Mouse (Mus musculus) kidney, embryonic 16.5 days (tissue): ENCODE measurements around the gene Spata31d1c. TPM values are rescaled to one million over a fixed set of nuclear protein-coding genes. Genes with fewer than 3 reads are reported as not detected.

Source experiments
- ATAC-seq: fragments of 200-750 bp; cut with Nextera tagmentation; 2 replicates; pipeline ENCODE4 v1.8.0; 2017; ENCODE audit warnings: moderate TSS enrichment; ENCODE audit not compliant: low FRiP score, low TSS enrichment
- H3K27ac ChIP-seq: fragments of 300-500 bp; sonication (generic); 2 replicates; pipeline ENCODE4 v1.5.1; 2014; ENCODE audit warnings: low read length
- H3K27me3 ChIP-seq: fragments of 300-500 bp; sonication (generic); 2 replicates; pipeline ENCODE4 v1.6.1; 2014; ENCODE audit warnings: low read length, control low read depth, mixed read lengths; ENCODE audit not compliant: insufficient read depth
- H3K36me3 ChIP-seq: fragments of 300-500 bp; sonication (generic); 2 replicates; pipeline ENCODE4 v1.6.1; 2014; ENCODE audit warnings: low read length, control low read depth, mixed read lengths; ENCODE audit not compliant: insufficient read depth
- H3K4me1 ChIP-seq: fragments of 300-500 bp; sonication (generic); 2 replicates; pipeline ENCODE4 v1.6.1; 2014; ENCODE audit warnings: low read length, control low read depth, mixed read lengths; ENCODE audit not compliant: insufficient read depth
- H3K4me2 ChIP-seq: fragments of 300-500 bp; sonication (generic); replicated peaks from 2 replicates; pipeline ENCODE4 v1.6.1; 2014; ENCODE audit warnings: low read depth, low read length
- H3K4me3 ChIP-seq: fragments of 300-500 bp; sonication (generic); 2 replicates; pipeline ENCODE4 v1.5.1; 2014; ENCODE audit warnings: mild to moderate bottlenecking, low read length
- H3K9ac ChIP-seq: fragments of 300-500 bp; sonication (generic); replicated peaks from 2 replicates; pipeline ENCODE4 v1.6.1; 2014; ENCODE audit warnings: low read length
- H3K9me3 ChIP-seq: fragments of 300-500 bp; sonication (generic); 2 replicates; pipeline ENCODE4 v1.6.1; 2016; ENCODE audit warnings: low read length, control low read depth
- WGBS: fragments of 180-500 bp; shearing (Covaris S2); extraction: QIAGEN DNeasy Blood & Tissue Kit; methylation state at CpG from one replicate; pipeline ENCODE4 v1.1.7; 2014; 5-methylcytosine and 5-hydroxymethylcytosine counted together
- polyA plus RNA-seq: library from polyadenylated mRNA; unstranded; fragments of >200 nt; fragmentation: Nextera tagmentation; extraction: Ambion mirVana; gene quantifications from 2 replicates; pipeline ENCODE4 v1.2.1, GENCODE M21; 2015

The Spata31d1c gene
- polyA plus RNA-seq: not detected in 2 replicates

- H3K4me1 ChIP-seq: no peaks in the 10 kb centered on the region
- ATAC-seq: no peak
- H3K36me3 ChIP-seq: no peaks in the 10 kb centered on the region
- no peaks in the 10 kb centered on the region for H3K9me3 ChIP-seq
- no peak within 1 kb of the TSS for H3K4me2 ChIP-seq
- H3K9ac ChIP-seq: no peak within 1 kb of the TSS
- no peak within 1 kb of the TSS for H3K4me3 ChIP-seq
- H3K27ac ChIP-seq: no peak within 1 kb of the TSS
- no peaks in the 10 kb centered on the region for H3K27me3 ChIP-seq
Observed at GRCm38 (mm10) chr13:65032758-65033157, at the start of gene Spata31d1c. TSS of gene Spata31d1c (plus strand) at chr13:65033058.

GRCm38 (mm10) chr13:64988828-64989227 lies 44.0 kb upstream of the Spata31d1c start:
- Histone ChIP-seq H3K9ac (no peak overlapping the region), H3K4me2 (no peak overlapping the region), H3K4me3 (no peak overlapping the region), H3K9me3 (no peaks in the 10 kb centered on the region), H3K27ac (no peak overlapping the region), H3K4me1 (no peaks in the 10 kb centered on the region), H3K36me3 (no peaks in the 10 kb centered on the region), H3K27me3 (no peaks in the 10 kb centered on the region)
- no peak for ATAC-seq

- Histone ChIP-seq H3K4me1 (no peaks in the 10 kb centered on the region), H3K9ac (no peak overlapping the region), H3K9me3 (no peaks in the 10 kb centered on the region), H3K27me3 (no peaks in the 10 kb centered on the region), H3K36me3 (no peaks in the 10 kb centered on the region), H3K4me2 (no peak overlapping the region), H3K27ac (no peak overlapping the region), H3K4me3 (no peak overlapping the region)
- ATAC-seq: no peak
Observed at GRCm38 (mm10) chr13:65005414-65005813, 27.4 kb upstream of the Spata31d1c start.

GRCm38 (mm10) chr13:65006760-65007159 lies 26.1 kb upstream of the Spata31d1c start:
- H3K27me3 ChIP-seq: no peaks in the 10 kb centered on the region
- no peaks in the 10 kb centered on the region for H3K9me3 ChIP-seq
- no peak for ATAC-seq
- WGBS: 96% methylated on average over 1 of the region's 1 CpGs
- H3K36me3 ChIP-seq: no peaks in the 10 kb centered on the region
- H3K9ac ChIP-seq: no peak overlapping the region
- H3K27ac ChIP-seq: no peak overlapping the region
- no peaks in the 10 kb centered on the region for H3K4me1 ChIP-seq
- H3K4me2 ChIP-seq: no peak overlapping the region
- H3K4me3 ChIP-seq: no peak overlapping the region

- no peaks in the 10 kb centered on the region for H3K27me3 ChIP-seq
- no peak overlapping the region for H3K27ac ChIP-seq
- H3K9ac ChIP-seq: no peak overlapping the region
- H3K4me2 ChIP-seq: no peak overlapping the region
- no peaks in the 10 kb centered on the region for H3K9me3 ChIP-seq
- WGBS: 50% methylated on average over 1 of the region's 1 CpGs
- no peaks in the 10 kb centered on the region for H3K36me3 ChIP-seq
- no peak overlapping the region for H3K4me3 ChIP-seq
- no peaks in the 10 kb centered on the region for H3K4me1 ChIP-seq
- ATAC-seq: no peak
Observed at GRCm38 (mm10) chr13:65007971-65008370, 24.9 kb upstream of the Spata31d1c start.

- Histone ChIP-seq H3K36me3 (no peaks in the 10 kb centered on the region), H3K27ac (no peak overlapping the region), H3K9ac (no peak overlapping the region), H3K9me3 (no peaks in the 10 kb centered on the region), H3K27me3 (no peaks in the 10 kb centered on the region), H3K4me1 (no peaks in the 10 kb centered on the region), H3K4me3 (no peak overlapping the region), H3K4me2 (no peak overlapping the region)
- WGBS: 61% methylated on average over 4 of the region's 4 CpGs
- no peak for ATAC-seq
Observed at GRCm38 (mm10) chr13:65011052-65011738, 21.7 kb upstream of the Spata31d1c start.

- 59% methylated on average over 4 of the region's 4 CpGs for WGBS
- H3K9me3 ChIP-seq: no peaks in the 10 kb centered on the region
- no peaks in the 10 kb centered on the region for H3K4me1 ChIP-seq
- ATAC-seq: no peak
- no peak overlapping the region for H3K4me2 ChIP-seq
- no peaks in the 10 kb centered on the region for H3K36me3 ChIP-seq
- no peak overlapping the region for H3K9ac ChIP-seq
- no peak overlapping the region for H3K4me3 ChIP-seq
- no peak overlapping the region for H3K27ac ChIP-seq
- no peaks in the 10 kb centered on the region for H3K27me3 ChIP-seq
Observed at GRCm38 (mm10) chr13:65035057-65035456, 2.2 kb downstream of the Spata31d1c start.

- Histone ChIP-seq H3K27me3 (no peaks in the 10 kb centered on the region), H3K4me1 (no peaks in the 10 kb centered on the region), H3K36me3 (no peaks in the 10 kb centered on the region), H3K4me2 (no peak within 1 kb of the TSS), H3K4me3 (no peak within 1 kb of the TSS), H3K27ac (no peak within 1 kb of the TSS), H3K9me3 (peaks cover 4% of the 10 kb centered on the region; the same call in 1 of the 2 replicates), H3K9ac (no peak within 1 kb of the TSS)
- ATAC-seq: no peak
- 83% methylated on average over 9 of the region's 9 CpGs for WGBS
Observed at GRCm38 (mm10) chr13:65052660-65053059, 19.8 kb downstream of the Spata31d1c start, which contains the start of gene Prss47. TSS of gene Prss47 (minus strand) at chr13:65052760.

- H3K4me3 ChIP-seq: no peak overlapping the region
- 85% methylated on average over 2 of the region's 2 CpGs for WGBS
- ATAC-seq: no peak
- H3K4me2 ChIP-seq: no peak overlapping the region
- H3K9ac ChIP-seq: no peak overlapping the region
- no peaks in the 10 kb centered on the region for H3K4me1 ChIP-seq
- H3K27me3 ChIP-seq: no peaks in the 10 kb centered on the region
- H3K27ac ChIP-seq: no peak overlapping the region
- peaks cover 30% of the 10 kb centered on the region for H3K36me3 ChIP-seq
- H3K9me3 ChIP-seq: no peaks in the 10 kb centered on the region
Observed at GRCm38 (mm10) chr13:65069969-65070368, 37.1 kb downstream of the Spata31d1c start.
